Mouse (Mus musculus) olfactory bulb, adult 2 months (tissue): ENCODE data around the gene Gm28048.

Experiments
- CTCF ChIP-seq: fragments of 200-500 bp; IDR thresholded peaks from 2 replicates; pipeline ENCODE4 v1.5.1; 2012; ENCODE audit warnings: low read depth, mild to moderate bottlenecking, low read length, moderate library complexity; ENCODE audit not compliant: insufficient read depth
- POLR2A ChIP-seq: fragments of 200-500 bp; IDR thresholded peaks from 2 replicates; pipeline ENCODE4 v1.6.1; 2012; ENCODE audit warnings: mild to moderate bottlenecking, low read depth, low read length, moderate library complexity; ENCODE audit not compliant: insufficient read depth

DNA sequence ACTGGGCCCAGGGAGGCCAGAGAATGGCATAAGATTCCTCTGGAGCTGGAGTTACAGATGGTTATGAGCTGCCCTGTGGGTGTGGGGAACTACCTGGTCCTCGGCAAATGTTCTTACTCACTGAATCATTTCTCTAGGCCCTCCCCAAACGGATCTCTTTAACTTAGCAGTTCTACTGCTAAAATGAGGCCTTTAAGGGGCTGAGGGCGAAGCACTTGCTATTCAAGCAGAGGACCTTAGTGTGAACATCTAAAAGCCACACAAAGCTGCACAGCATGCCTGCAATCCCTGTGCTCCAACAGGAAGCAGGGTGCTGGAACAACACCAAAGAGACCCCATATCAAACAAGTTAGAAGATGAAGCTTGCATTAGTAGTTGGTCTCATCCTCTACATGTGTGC, 142.4 kb downstream of the Gm28048 start:
- TF ChIP-seq CTCF (no peak), POLR2A (no peak)
